Mouse (Mus musculus): ENCODE results near the gene Arhgap28.

DNA sequence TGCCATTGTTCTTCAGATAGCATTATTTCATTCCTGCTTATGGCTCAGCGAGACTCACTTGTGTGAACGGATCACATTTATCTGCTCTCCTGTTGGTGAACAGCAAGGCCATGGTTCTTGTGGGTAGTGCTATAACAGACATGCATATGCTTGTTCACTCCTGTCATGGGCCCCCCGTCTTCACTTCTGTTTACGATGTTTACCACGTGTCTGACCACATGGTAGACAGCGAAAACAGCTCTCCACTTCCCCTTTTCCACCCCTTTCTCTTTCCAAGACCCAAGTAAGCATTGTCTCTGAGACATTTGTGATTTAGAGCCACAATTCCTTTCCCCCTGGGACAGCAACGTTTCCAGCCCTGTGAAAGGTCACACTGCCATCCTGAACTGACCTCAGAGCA, 20.4 kb upstream of the Arhgap28 start:
- TF ChIP-seq CTCF (IDR thresholded peaks at IDR 0.05; ENCODE audit: extremely low read depth, insufficient read depth, low read length) (no peak), POLR2A (IDR thresholded peaks at IDR 0.05; ENCODE audit: extremely low read depth, insufficient read depth, low read length) (no peak)

Measured in cortical plate, adult 2 months (tissue).